Mouse (Mus musculus): ENCODE data around the gene Cers6. TPM values are rescaled to one million over a fixed set of nuclear protein-coding genes. Genes with fewer than 3 reads are reported as not detected.

The Cers6 gene
- polyA plus RNA-seq, 1 experiment from 2014 or later = 26.8 TPM

- H3K27me3 ChIP-seq (ENCODE audit: control insufficient read depth, insufficient read depth, low read length) = no peaks in the 10 kb centered on the region
- H3K36me3 ChIP-seq (ENCODE audit: control insufficient read depth, insufficient read depth, low read length) = no peaks in the 10 kb centered on the region
- no peak overlapping the region for H3K9ac ChIP-seq (ENCODE audit: low read length)
- no peaks in the 10 kb centered on the region for H3K9me3 ChIP-seq (ENCODE audit: control insufficient read depth, low read length)
- WGBS = 96% methylated on average over 3 of the region's 3 CpGs
- DNase-seq (ENCODE audit: low spot score) (no peak), ATAC-seq (ENCODE audit: insufficient number of reproducible peaks, low FRiP score, low TSS enrichment, low read depth) (no peak)
- H3K4me2 ChIP-seq (ENCODE audit: low read depth, severe bottlenecking) = no peak overlapping the region
- peaks cover 4% of the 10 kb centered on the region; the same call in 1 of the 2 replicates for H3K4me1 ChIP-seq (ENCODE audit: control insufficient read depth, insufficient read depth, low read length)
- H3K27ac ChIP-seq (replicated peaks; ENCODE audit: low read depth, low read length) = no peak overlapping the region
- no peak overlapping the region for H3K4me3 ChIP-seq (ENCODE audit: low read depth, low read length)
Observed at GRCm38 (mm10) chr2:68956146-68956545, 94.9 kb downstream of the Cers6 start.

- H3K4me1 ChIP-seq (ENCODE audit: control insufficient read depth, insufficient read depth, low read length) = peaks cover 4% of the 10 kb centered on the region; the same call in 1 of the 2 replicates
- ATAC-seq (ENCODE audit: insufficient number of reproducible peaks, low FRiP score, low TSS enrichment, low read depth) = no peak
- DNase-seq (ENCODE audit: low spot score) = no peak
- no peaks in the 10 kb centered on the region for H3K36me3 ChIP-seq (ENCODE audit: control insufficient read depth, insufficient read depth, low read length)
- H3K27me3 ChIP-seq (ENCODE audit: control insufficient read depth, insufficient read depth, low read length) = no peaks in the 10 kb centered on the region
- H3K4me2 ChIP-seq (ENCODE audit: low read depth, severe bottlenecking) = no peak overlapping the region
- H3K9ac ChIP-seq (ENCODE audit: low read length) = no peak overlapping the region
- no peaks in the 10 kb centered on the region for H3K9me3 ChIP-seq (ENCODE audit: control insufficient read depth, low read length)
- WGBS = 78% methylated on average over 7 of the region's 7 CpGs
- no peak overlapping the region for H3K27ac ChIP-seq (replicated peaks; ENCODE audit: low read depth, low read length)
- H3K4me3 ChIP-seq (ENCODE audit: low read depth, low read length) = no peak overlapping the region
Observed at GRCm38 (mm10) chr2:68957831-68958230, 96.6 kb downstream of the Cers6 start.

GRCm38 (mm10) chr2:68959573-68959972 lies 98.3 kb downstream of the Cers6 start:
- Histone ChIP-seq H3K27ac (replicated peaks; ENCODE audit: low read depth, low read length) (no peak overlapping the region), H3K4me1 (ENCODE audit: control insufficient read depth, insufficient read depth, low read length) (peaks cover 4% of the 10 kb centered on the region; the same call in 1 of the 2 replicates), H3K9ac (ENCODE audit: low read length) (no peak overlapping the region), H3K4me3 (ENCODE audit: low read depth, low read length) (no peak overlapping the region), H3K9me3 (ENCODE audit: control insufficient read depth, low read length) (no peaks in the 10 kb centered on the region), H3K27me3 (ENCODE audit: control insufficient read depth, insufficient read depth, low read length) (no peaks in the 10 kb centered on the region), H3K4me2 (ENCODE audit: low read depth, severe bottlenecking) (no peak overlapping the region), H3K36me3 (ENCODE audit: control insufficient read depth, insufficient read depth, low read length) (no peaks in the 10 kb centered on the region)
- DNase-seq (ENCODE audit: low spot score) = no peak
- no peak for ATAC-seq (ENCODE audit: insufficient number of reproducible peaks, low FRiP score, low TSS enrichment, low read depth)
- 91% methylated on average over 4 of the region's 4 CpGs for WGBS

- Histone ChIP-seq H3K4me3 (ENCODE audit: low read depth, low read length) (no peak overlapping the region), H3K4me1 (ENCODE audit: control insufficient read depth, insufficient read depth, low read length) (peaks cover 4% of the 10 kb centered on the region; the same call in 1 of the 2 replicates), H3K27me3 (ENCODE audit: control insufficient read depth, insufficient read depth, low read length) (no peaks in the 10 kb centered on the region), H3K9me3 (ENCODE audit: control insufficient read depth, low read length) (no peaks in the 10 kb centered on the region), H3K36me3 (ENCODE audit: control insufficient read depth, insufficient read depth, low read length) (no peaks in the 10 kb centered on the region), H3K9ac (ENCODE audit: low read length) (no peak overlapping the region), H3K27ac (replicated peaks; ENCODE audit: low read depth, low read length) (no peak overlapping the region), H3K4me2 (ENCODE audit: low read depth, severe bottlenecking) (no peak overlapping the region)
- WGBS = 91% methylated on average over 5 of the region's 5 CpGs
- ATAC-seq (ENCODE audit: insufficient number of reproducible peaks, low FRiP score, low TSS enrichment, low read depth) (no peak), DNase-seq (ENCODE audit: low spot score) (no peak)
Observed at GRCm38 (mm10) chr2:68960060-68960459, 98.8 kb downstream of the Cers6 start.

- no peaks in the 10 kb centered on the region for H3K36me3 ChIP-seq (ENCODE audit: control insufficient read depth, insufficient read depth, low read length)
- H3K27ac ChIP-seq (replicated peaks; ENCODE audit: low read depth, low read length) = no peak overlapping the region
- H3K4me1 ChIP-seq (ENCODE audit: control insufficient read depth, insufficient read depth, low read length) = peaks cover 4% of the 10 kb centered on the region; the same call in 1 of the 2 replicates
- no peaks in the 10 kb centered on the region for H3K9me3 ChIP-seq (ENCODE audit: control insufficient read depth, low read length)
- no peaks in the 10 kb centered on the region for H3K27me3 ChIP-seq (ENCODE audit: control insufficient read depth, insufficient read depth, low read length)
- H3K4me2 ChIP-seq (ENCODE audit: low read depth, severe bottlenecking) = no peak overlapping the region
- DNase-seq (ENCODE audit: low spot score) (no peak), ATAC-seq (ENCODE audit: insufficient number of reproducible peaks, low FRiP score, low TSS enrichment, low read depth) (no peak)
- 94% methylated on average over 10 of the region's 10 CpGs for WGBS
- H3K4me3 ChIP-seq (ENCODE audit: low read depth, low read length) = no peak overlapping the region
- H3K9ac ChIP-seq (ENCODE audit: low read length) = no peak overlapping the region
Observed at GRCm38 (mm10) chr2:68960620-68961019, 99.4 kb downstream of the Cers6 start.

DNA sequence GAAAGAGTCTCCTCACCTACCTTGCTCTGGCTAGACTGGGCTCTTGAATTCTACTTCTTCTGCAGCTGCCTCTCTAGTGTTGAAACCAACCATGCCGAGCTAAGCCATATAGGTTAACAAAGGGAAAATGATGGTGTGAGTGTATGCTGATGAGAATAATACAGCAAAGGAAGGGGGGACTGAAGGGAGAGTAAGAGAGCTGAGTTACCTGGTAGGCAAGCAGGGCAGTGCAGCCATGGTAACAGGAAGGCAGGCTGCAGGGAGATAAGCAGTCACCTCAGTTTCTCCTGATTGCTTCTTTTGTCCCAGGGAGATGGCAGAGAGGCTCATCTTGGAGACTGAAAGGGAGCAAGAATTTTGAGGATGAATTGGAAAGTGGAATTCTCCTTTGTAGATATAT lies 105.1 kb downstream of the Cers6 start:
- Histone ChIP-seq H3K4me1 (ENCODE audit: control insufficient read depth, insufficient read depth, low read length) (no peaks in the 10 kb centered on the region), H3K36me3 (ENCODE audit: control insufficient read depth, insufficient read depth, low read length) (0 out of 2 replicates have a peak, but pooled peaks cover 2% of the 10 kb centered on the region), H3K27me3 (ENCODE audit: control insufficient read depth, insufficient read depth, low read length) (no peaks in the 10 kb centered on the region), H3K4me3 (ENCODE audit: low read depth, low read length) (no peak overlapping the region), H3K9me3 (ENCODE audit: control insufficient read depth, low read length) (peaks cover 6% of the 10 kb centered on the region), H3K4me2 (ENCODE audit: low read depth, severe bottlenecking) (no peak overlapping the region), H3K27ac (replicated peaks; ENCODE audit: low read depth, low read length) (no peak overlapping the region), H3K9ac (ENCODE audit: low read length) (no peak overlapping the region)
- ATAC-seq (ENCODE audit: insufficient number of reproducible peaks, low FRiP score, low TSS enrichment, low read depth) (no peak), DNase-seq (ENCODE audit: low spot score) (no peak)
- 84% methylated on average over 1 of the region's 1 CpGs for WGBS

DNA sequence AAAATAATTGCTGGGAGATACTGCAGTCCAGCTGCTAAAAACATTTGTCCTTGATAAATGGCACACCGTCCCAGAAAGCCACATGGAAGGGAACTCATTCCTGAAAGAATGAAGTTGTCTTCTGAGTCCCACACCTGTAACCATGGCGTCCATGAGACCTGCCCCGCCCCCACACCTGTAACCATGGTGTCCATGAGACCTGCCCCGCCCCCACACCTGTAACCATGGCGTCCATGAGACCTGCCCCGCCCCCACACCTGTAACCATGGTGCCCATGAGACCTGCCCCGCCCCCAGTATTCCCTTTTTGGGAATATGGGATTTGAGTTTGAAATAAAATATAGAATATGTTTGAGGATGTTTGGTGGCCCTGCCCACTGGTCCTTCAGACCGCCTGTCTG lies 106.8 kb downstream of the Cers6 start:
- H3K27me3 ChIP-seq (ENCODE audit: control insufficient read depth, insufficient read depth, low read length) = no peaks in the 10 kb centered on the region
- H3K9me3 ChIP-seq (ENCODE audit: control insufficient read depth, low read length) = peaks cover 6% of the 10 kb centered on the region
- 78% methylated on average over 8 of the region's 8 CpGs for WGBS
- no peak overlapping the region for H3K27ac ChIP-seq (replicated peaks; ENCODE audit: low read depth, low read length)
- ATAC-seq (ENCODE audit: insufficient number of reproducible peaks, low FRiP score, low TSS enrichment, low read depth) (no peak), DNase-seq (ENCODE audit: low spot score) (no peak)
- H3K4me3 ChIP-seq (ENCODE audit: low read depth, low read length) = no peak overlapping the region
- H3K4me2 ChIP-seq (ENCODE audit: low read depth, severe bottlenecking) = no peak overlapping the region
- no peak overlapping the region for H3K9ac ChIP-seq (ENCODE audit: low read length)
- 0 out of 2 replicates have a peak, but pooled peaks cover 2% of the 10 kb centered on the region for H3K36me3 ChIP-seq (ENCODE audit: control insufficient read depth, insufficient read depth, low read length)
- no peaks in the 10 kb centered on the region for H3K4me1 ChIP-seq (ENCODE audit: control insufficient read depth, insufficient read depth, low read length)

DNA sequence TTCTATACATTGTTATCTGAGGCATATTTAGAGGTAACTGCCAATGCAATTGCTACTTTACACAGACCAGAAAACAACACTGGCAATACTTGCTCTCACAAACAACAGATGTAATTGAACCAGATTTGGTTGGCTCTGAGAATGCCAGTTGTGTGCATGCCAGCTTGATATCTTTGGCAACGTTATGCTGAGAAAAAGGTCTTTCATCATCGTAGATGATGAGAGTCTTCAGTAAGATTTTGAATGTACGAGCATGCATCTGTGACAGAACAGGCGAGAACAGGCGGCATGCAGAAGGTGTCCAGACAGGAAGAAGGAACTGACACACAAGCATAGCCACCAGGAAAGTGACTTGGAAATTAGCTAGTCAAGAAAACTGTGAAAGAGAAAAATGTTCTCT lies 110.6 kb downstream of the Cers6 start:
- DNase-seq (ENCODE audit: low spot score) (no peak), ATAC-seq (ENCODE audit: insufficient number of reproducible peaks, low FRiP score, low TSS enrichment, low read depth) (no peak)
- Histone ChIP-seq H3K9me3 (ENCODE audit: control insufficient read depth, low read length) (peaks cover 6% of the 10 kb centered on the region), H3K4me3 (ENCODE audit: low read depth, low read length) (no peak overlapping the region), H3K27ac (replicated peaks; ENCODE audit: low read depth, low read length) (no peak overlapping the region), H3K4me2 (ENCODE audit: low read depth, severe bottlenecking) (no peak overlapping the region), H3K27me3 (ENCODE audit: control insufficient read depth, insufficient read depth, low read length) (no peaks in the 10 kb centered on the region), H3K9ac (ENCODE audit: low read length) (no peak overlapping the region), H3K36me3 (ENCODE audit: control insufficient read depth, insufficient read depth, low read length) (0 out of 2 replicates have a peak, but pooled peaks cover 2% of the 10 kb centered on the region), H3K4me1 (ENCODE audit: control insufficient read depth, insufficient read depth, low read length) (peaks cover 11% of the 10 kb centered on the region)
- 94% methylated on average over 5 of the region's 5 CpGs for WGBS

DNA sequence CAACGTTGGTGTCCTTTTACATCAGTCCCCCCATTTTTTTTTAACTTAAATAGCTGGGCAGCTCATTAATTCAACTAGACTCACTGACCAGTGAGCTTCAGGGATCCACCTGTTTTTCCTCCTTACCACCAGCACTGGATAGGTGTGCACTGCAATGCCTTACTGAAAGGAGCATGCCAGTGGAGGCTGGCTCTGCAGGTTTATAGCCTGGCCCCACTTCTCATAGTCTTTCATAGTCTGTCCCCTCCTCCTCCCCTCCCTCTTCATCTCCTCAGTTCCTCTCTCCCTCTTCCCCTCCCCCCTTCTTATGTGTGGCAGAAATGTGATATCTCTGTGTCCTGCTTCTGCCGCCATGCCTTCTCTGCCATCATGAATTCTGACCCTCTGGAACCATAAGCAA lies 112.5 kb downstream of the Cers6 start:
- Histone ChIP-seq H3K4me3 (ENCODE audit: low read depth, low read length) (no peak overlapping the region), H3K9me3 (ENCODE audit: control insufficient read depth, low read length) (peaks cover 6% of the 10 kb centered on the region), H3K4me2 (ENCODE audit: low read depth, severe bottlenecking) (no peak overlapping the region), H3K27me3 (ENCODE audit: control insufficient read depth, insufficient read depth, low read length) (no peaks in the 10 kb centered on the region), H3K9ac (ENCODE audit: low read length) (no peak overlapping the region), H3K36me3 (ENCODE audit: control insufficient read depth, insufficient read depth, low read length) (0 out of 2 replicates have a peak, but pooled peaks cover 2% of the 10 kb centered on the region), H3K27ac (replicated peaks; ENCODE audit: low read depth, low read length) (no peak overlapping the region), H3K4me1 (ENCODE audit: control insufficient read depth, insufficient read depth, low read length) (peaks cover 16% of the 10 kb centered on the region)
- 76% methylated on average over 2 of the region's 2 CpGs for WGBS
- ATAC-seq (ENCODE audit: insufficient number of reproducible peaks, low FRiP score, low TSS enrichment, low read depth) = no peak
- no peak for DNase-seq (ENCODE audit: low spot score)

Data from limb, embryonic 11.5 days (tissue).